Mouse (Mus musculus) midbrain, embryonic 14.5 days (tissue): ENCODE measurements around the gene Prkn. TPM values are rescaled to one million over a fixed set of nuclear protein-coding genes. Genes with fewer than 3 reads are reported as not detected.

Source experiments
- ATAC-seq: fragments of 200-750 bp; cut with Nextera tagmentation; 2 replicates; pipeline ENCODE4 v1.8.0; 2017; ENCODE audit warnings: moderate number of reproducible peaks, moderate library complexity; ENCODE audit not compliant: low FRiP score, low TSS enrichment
- DNase-seq: peaks from one replicate; pipeline ENCODE4 v3.0.0-alpha.2; 2015
- H3K27ac ChIP-seq: fragments of 300-500 bp; sonication (generic); replicated peaks from 2 replicates; pipeline ENCODE4 v1.5.1; 2014; ENCODE audit warnings: mild to moderate bottlenecking, low read depth, low read length, moderate library complexity
- H3K27me3 ChIP-seq: fragments of 300-500 bp; sonication (generic); 2 replicates; pipeline ENCODE4 v1.6.1; 2014; ENCODE audit warnings: low read length, control low read depth, mixed read lengths; ENCODE audit not compliant: control insufficient read depth, insufficient read depth
- H3K36me3 ChIP-seq: fragments of 300-500 bp; sonication (generic); 2 replicates; pipeline ENCODE4 v1.6.1; 2014; ENCODE audit warnings: low read length, control low read depth; ENCODE audit not compliant: control insufficient read depth, insufficient read depth
- H3K4me1 ChIP-seq: fragments of 300-500 bp; sonication (generic); 2 replicates; pipeline ENCODE4 v1.6.1; 2014; ENCODE audit warnings: mild to moderate bottlenecking, antibody characterized with exemption, low read length, control low read depth; ENCODE audit not compliant: control insufficient read depth, insufficient read depth
- H3K4me2 ChIP-seq: fragments of 300-500 bp; sonication (generic); 2 replicates; pipeline ENCODE4 v1.6.1; 2014; ENCODE audit warnings: mild to moderate bottlenecking, low read length, moderate library complexity
- H3K4me3 ChIP-seq: fragments of 300-500 bp; sonication (generic); replicated peaks from 2 replicates; pipeline ENCODE4 v1.5.1; 2014; ENCODE audit warnings: low read depth, low read length
- H3K9ac ChIP-seq: fragments of 300-500 bp; sonication (generic); replicated peaks from 2 replicates; pipeline ENCODE4 v1.6.1; 2014; ENCODE audit warnings: mild to moderate bottlenecking, low read length, moderate library complexity
- H3K9me3 ChIP-seq: fragments of 300-500 bp; sonication (generic); 2 replicates; pipeline ENCODE4 v1.6.1; 2016; ENCODE audit warnings: low read length, control low read depth, mixed read lengths; ENCODE audit not compliant: control insufficient read depth
- WGBS: fragments of 180-500 bp; shearing (Covaris S2); extraction: QIAGEN DNeasy Blood & Tissue Kit; methylation state at CpG from one replicate; pipeline ENCODE4 v1.1.7; 2014; 5-methylcytosine and 5-hydroxymethylcytosine counted together
- polyA plus RNA-seq: library from polyadenylated mRNA; unstranded; fragments of >200 nt; fragmentation: Nextera tagmentation; extraction: Ambion mirVana; gene quantifications from 2 replicates; pipeline ENCODE4 v1.2.1, GENCODE M21; 2014

Gene Prkn
- polyA plus RNA-seq, 1 experiment from 2014 or later, result 4.4 TPM

DNA sequence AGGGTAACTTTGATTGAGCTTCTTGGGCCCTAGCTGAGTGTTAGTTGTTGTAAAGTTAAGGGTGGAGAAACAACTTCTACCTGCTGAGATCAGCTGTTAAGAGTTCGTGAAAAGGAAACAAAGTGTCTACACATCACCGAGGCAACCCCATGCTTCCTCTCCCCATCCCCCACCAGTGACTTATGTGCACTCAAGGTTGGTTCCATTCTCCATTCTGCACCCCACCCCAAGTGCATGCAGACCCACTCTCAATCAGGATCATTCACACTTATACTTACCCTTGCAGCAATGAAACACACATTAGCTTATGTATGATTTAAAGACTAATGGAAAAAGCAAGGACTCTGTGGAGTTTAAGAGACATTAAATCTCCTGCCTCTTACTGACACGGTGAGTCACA is 691.9 kb downstream of the Prkn start:
- Histone ChIP-seq H3K9ac (no peak overlapping the region), H3K4me1 (peaks cover 19% of the 10 kb centered on the region), H3K9me3 (no peaks in the 10 kb centered on the region), H3K36me3 (no peaks in the 10 kb centered on the region), H3K4me3 (no peak overlapping the region), H3K27me3 (no peaks in the 10 kb centered on the region), H3K4me2 (no peak overlapping the region), H3K27ac (no peak overlapping the region)
- ATAC-seq (no peak), DNase-seq (no peak)
- WGBS, result 21% methylated on average over 3 of the region's 3 CpGs

DNA sequence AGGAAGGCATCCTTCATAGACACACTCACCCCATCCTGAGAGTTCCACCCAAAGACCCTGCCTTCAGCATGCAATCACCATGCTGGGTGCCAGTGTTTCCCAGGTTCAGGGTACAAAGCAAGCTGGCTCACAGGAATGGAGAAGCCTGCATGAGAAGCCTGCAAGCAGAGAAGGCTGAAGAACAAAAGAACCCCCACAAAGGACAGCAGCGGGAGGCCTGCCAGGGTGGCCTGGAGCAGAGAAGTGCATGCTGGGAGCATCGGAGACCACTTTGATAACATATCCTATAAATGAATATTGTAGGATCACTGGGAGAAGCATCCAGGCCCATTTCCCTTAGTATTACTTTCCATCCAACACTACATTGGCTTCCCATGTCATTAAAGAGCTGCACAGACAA is 692.6 kb downstream of the Prkn start:
- H3K4me1 ChIP-seq, result peaks cover 19% of the 10 kb centered on the region
- peak overlapping the region; percentile 49; the same call in 1 of the 2 replicates for H3K27ac ChIP-seq
- H3K4me2 ChIP-seq, result no peak overlapping the region
- DNase-seq, result peak; percentile 32
- no peak overlapping the region; the same call in 1 of the 2 replicates for H3K9ac ChIP-seq
- ATAC-seq, result no peak
- no peaks in the 10 kb centered on the region for H3K27me3 ChIP-seq
- H3K36me3 ChIP-seq, result no peaks in the 10 kb centered on the region
- no peaks in the 10 kb centered on the region for H3K9me3 ChIP-seq
- WGBS, result 6% methylated on average over 2 of the region's 2 CpGs
- H3K4me3 ChIP-seq, result no peak overlapping the region

DNA sequence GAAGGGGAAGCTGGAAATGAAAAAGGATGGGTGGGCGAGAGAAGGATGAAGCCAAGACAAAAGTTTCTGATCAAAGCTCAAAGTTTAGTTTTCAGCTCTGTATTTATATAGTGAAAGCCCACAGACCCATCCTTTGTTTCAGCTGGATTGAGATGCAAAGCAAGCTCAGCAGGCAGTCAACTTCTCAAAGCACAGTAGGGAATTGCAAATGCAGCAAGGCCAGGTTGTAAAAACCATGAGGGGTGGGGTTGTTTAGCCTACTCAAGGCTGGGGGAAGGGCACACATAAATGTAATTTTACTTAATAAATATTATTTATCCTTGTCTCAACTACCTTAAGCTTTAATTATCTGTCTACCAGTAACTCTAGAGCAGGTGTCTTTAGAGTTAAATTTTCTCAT is 693.7 kb downstream of the Prkn start:
- Histone ChIP-seq H3K4me2 (no peak overlapping the region), H3K27me3 (no peaks in the 10 kb centered on the region), H3K9me3 (no peaks in the 10 kb centered on the region), H3K9ac (no peak overlapping the region), H3K4me1 (peaks cover 19% of the 10 kb centered on the region), H3K36me3 (no peaks in the 10 kb centered on the region), H3K4me3 (no peak overlapping the region), H3K27ac (no peak overlapping the region)
- 14% methylated on average over 1 of the region's 1 CpGs for WGBS
- ATAC-seq (no peak), DNase-seq (peak; percentile 31)

DNA sequence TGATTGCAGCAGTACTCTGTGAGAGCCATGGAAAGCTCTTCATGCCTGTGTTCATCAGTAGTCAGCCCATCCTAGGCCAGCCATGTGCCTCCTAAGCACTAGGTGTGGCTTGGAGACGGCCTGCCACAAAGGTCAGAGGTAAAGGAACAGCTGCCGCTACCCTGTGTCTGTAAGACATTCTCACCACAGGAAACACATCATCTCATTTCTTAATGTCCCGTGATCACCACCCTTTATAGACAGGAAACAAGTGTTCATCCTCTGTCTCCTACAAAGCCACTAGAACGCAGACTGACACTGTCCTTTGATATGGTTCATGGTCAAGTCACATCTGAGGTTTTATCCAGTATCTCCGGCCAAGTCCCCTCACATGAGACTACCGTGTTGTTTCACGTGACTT is 698.6 kb downstream of the Prkn start:
- Histone ChIP-seq H3K4me1 (peaks cover 13% of the 10 kb centered on the region), H3K36me3 (no peaks in the 10 kb centered on the region), H3K27ac (no peak overlapping the region), H3K4me3 (no peak overlapping the region), H3K9ac (no peak overlapping the region), H3K4me2 (no peak overlapping the region), H3K27me3 (no peaks in the 10 kb centered on the region), H3K9me3 (no peaks in the 10 kb centered on the region)
- ATAC-seq (no peak), DNase-seq (no peak)
- 95% methylated on average over 7 of the region's 7 CpGs for WGBS

DNA sequence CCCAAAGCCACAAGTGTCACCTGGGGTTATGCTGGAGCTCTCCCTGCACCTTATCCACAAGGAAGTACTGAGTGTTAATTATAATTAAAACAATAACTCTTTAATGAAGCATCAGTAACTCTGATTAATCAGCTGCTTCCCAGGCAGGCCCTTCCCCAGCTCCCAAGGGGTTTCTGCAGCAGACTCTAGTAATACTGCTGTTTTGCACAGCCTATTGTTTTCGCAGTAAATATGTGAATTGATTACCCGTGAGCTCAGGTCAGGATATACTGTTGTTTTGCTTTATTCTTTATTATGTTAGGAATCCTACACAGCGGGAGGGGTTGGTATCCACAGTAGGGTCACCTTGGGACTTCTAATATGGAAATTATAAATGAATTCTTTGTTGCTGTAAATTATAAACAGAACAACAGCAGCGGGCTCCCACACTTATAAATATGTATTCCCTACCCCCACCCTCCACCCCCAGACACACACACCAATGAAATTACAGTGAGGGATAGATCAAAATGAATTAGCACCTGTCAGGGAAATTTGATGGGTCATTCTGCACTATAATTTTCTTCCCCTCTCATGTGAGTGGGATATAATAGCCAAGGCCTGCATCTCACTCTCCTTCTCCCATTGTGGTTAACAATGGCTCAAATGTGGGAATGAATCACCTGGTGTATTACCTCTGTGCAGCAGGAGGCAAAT is 701.9 kb downstream of the Prkn start:
- Histone ChIP-seq H3K9ac (no peak overlapping the region), H3K4me3 (no peak overlapping the region), H3K27ac (peak overlapping the region; percentile 33; the same call in 1 of the 2 replicates), H3K36me3 (no peaks in the 10 kb centered on the region), H3K4me1 (peaks cover 7% of the 10 kb centered on the region; the same call in 1 of the 2 replicates), H3K9me3 (no peaks in the 10 kb centered on the region), H3K4me2 (no peak overlapping the region), H3K27me3 (no peaks in the 10 kb centered on the region)
- WGBS, result 52% methylated on average over 4 of the region's 4 CpGs
- peak; percentile 62 for DNase-seq
- ATAC-seq, result peak; percentile 20; the same call in 1 of the 2 replicates

DNA sequence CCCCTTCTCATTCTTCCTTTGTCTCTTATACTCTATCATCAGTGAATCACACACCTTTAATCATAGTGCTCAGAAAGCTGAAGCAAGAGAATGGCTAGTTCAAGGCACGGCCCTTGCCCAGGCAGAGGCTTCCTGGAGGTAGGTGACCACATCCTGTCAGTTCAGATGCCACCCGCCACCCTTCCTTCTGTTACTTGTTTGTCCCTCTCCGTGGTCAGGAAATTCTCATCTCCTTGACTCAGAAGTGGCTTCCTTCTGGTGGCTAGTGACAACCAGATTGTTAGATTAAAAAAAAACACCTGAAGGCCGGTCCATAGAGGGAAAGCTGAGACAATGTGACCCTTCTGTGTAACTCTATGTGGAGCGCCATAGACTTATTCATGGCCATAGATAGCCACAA is 710.4 kb downstream of the Prkn start:
- ATAC-seq (no peak), DNase-seq (no peak)
- Histone ChIP-seq H3K36me3 (no peaks in the 10 kb centered on the region), H3K27ac (no peak overlapping the region), H3K4me3 (no peak overlapping the region), H3K4me1 (no peaks in the 10 kb centered on the region), H3K27me3 (no peaks in the 10 kb centered on the region), H3K4me2 (no peak overlapping the region), H3K9ac (no peak overlapping the region), H3K9me3 (no peaks in the 10 kb centered on the region)
- WGBS, result 92% methylated on average over 5 of the region's 5 CpGs

DNA sequence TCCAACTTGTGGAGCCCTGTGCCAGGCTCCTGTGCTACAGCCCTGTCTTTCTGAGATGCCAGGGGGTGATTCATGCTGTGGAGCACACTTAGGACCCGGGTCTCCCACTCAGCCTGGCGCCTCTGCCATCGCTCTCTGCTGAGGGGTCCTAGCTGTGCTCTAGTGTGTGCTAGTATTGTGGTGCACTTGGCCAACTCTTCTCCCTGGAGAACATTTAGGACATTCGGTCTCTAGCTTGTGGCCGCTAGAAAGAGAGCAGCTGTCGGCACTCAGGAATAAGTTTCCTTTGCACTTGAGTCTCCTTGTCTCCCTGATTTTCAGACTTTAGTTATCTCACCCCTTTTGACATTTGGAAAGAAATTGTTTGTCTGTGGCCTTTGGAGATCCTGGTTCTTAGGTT is 725.5 kb downstream of the Prkn start:
- Histone ChIP-seq H3K9me3 (no peaks in the 10 kb centered on the region), H3K9ac (no peak overlapping the region), H3K27ac (no peak overlapping the region), H3K4me2 (no peak overlapping the region), H3K4me1 (no peaks in the 10 kb centered on the region), H3K4me3 (no peak overlapping the region), H3K27me3 (no peaks in the 10 kb centered on the region), H3K36me3 (no peaks in the 10 kb centered on the region)
- ATAC-seq, result no peak
- 92% methylated on average over 6 of the region's 6 CpGs for WGBS
- DNase-seq, result no peak

DNA sequence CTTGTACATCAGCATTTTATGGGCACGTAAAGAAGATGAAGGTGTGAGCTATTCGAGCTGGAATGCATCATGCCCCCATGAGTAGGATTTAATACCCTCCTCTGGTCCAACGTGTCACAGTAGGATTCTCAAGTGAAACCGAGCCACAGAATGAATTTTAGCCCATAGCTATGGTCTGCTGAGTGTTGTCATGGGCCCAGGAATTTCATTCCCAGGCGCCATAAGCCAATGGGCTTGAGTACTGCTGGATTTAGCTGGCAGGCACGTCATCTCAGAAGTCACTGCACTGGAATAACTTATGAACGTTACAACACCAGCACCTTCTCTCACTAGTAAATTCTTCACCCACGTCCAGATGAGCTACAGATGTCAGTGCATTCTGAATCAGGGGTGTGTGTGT is 730.2 kb downstream of the Prkn start:
- WGBS, result 68% methylated on average over 8 of the region's 8 CpGs
- DNase-seq (no peak), ATAC-seq (no peak)
- H3K4me3 ChIP-seq, result no peak overlapping the region
- no peak overlapping the region for H3K4me2 ChIP-seq
- no peaks in the 10 kb centered on the region for H3K9me3 ChIP-seq
- H3K27ac ChIP-seq, result no peak overlapping the region
- H3K4me1 ChIP-seq, result no peaks in the 10 kb centered on the region
- no peak overlapping the region for H3K9ac ChIP-seq
- H3K36me3 ChIP-seq, result no peaks in the 10 kb centered on the region
- no peaks in the 10 kb centered on the region for H3K27me3 ChIP-seq

DNA sequence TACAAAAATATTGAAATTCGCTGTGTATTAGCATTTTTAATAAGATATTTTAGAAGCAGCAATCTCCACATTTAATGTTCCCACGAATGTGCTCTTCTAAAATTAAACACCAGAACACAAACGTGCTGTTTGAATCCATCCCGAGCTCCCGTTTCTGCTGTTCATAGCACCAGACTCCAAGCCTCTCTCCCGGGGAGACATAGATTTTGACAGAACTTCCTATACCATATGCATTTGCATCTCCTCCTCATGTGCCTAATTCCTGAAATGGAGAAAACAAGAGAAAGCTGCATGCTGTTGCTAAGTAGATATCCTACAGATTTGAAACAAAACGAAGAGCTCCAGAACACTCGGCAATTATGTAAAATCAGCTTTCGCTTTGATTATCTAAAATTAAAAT is 733.5 kb downstream of the Prkn start:
- no peaks in the 10 kb centered on the region for H3K36me3 ChIP-seq
- DNase-seq, result no peak
- no peak overlapping the region for H3K9ac ChIP-seq
- H3K27me3 ChIP-seq, result no peaks in the 10 kb centered on the region
- WGBS, result 92% methylated on average over 9 of the region's 9 CpGs
- no peak overlapping the region for H3K27ac ChIP-seq
- H3K4me3 ChIP-seq, result no peak overlapping the region
- no peaks in the 10 kb centered on the region for H3K4me1 ChIP-seq
- no peaks in the 10 kb centered on the region for H3K9me3 ChIP-seq
- H3K4me2 ChIP-seq, result no peak overlapping the region
- no peak for ATAC-seq
